Mouse (Mus musculus) layer of hippocampus, adult 18-20 months (tissue): ENCODE results near the gene Taf8. TPM values are rescaled to one million over a fixed set of nuclear protein-coding genes. Genes with fewer than 3 reads are reported as not detected.
"Not testable (repeated sequence)": the region's sequence is repeated elsewhere in the genome, so short reads cannot be mapped to it uniquely, and the experiment has no call there.

Experiments used
- DNase-seq, 2 experiments: peaks; one replicate each; pipeline ENCODE4 v3.0.0; 2022; ENCODE audit warnings: low spot score in 2 of 2
- total RNA-seq, 2 experiments: library from RNA; stranded (reverse); gene quantifications; 2 replicates each; pipeline ENCODE4 v1.2.3; 2021

The Taf8 gene
- total RNA-seq, 2 experiments from 2014 or later: 19.1 to 23.9 TPM

GRCm38 (mm10) chr17:47518205-47518604 is 16.1 kb upstream of the Taf8 start:
- no peak for DNase-seq

- DNase-seq: no peak
These were observed 14.1 kb upstream of the Taf8 start for GRCm38 (mm10) chr17:47516232-47516631.

DNA sequence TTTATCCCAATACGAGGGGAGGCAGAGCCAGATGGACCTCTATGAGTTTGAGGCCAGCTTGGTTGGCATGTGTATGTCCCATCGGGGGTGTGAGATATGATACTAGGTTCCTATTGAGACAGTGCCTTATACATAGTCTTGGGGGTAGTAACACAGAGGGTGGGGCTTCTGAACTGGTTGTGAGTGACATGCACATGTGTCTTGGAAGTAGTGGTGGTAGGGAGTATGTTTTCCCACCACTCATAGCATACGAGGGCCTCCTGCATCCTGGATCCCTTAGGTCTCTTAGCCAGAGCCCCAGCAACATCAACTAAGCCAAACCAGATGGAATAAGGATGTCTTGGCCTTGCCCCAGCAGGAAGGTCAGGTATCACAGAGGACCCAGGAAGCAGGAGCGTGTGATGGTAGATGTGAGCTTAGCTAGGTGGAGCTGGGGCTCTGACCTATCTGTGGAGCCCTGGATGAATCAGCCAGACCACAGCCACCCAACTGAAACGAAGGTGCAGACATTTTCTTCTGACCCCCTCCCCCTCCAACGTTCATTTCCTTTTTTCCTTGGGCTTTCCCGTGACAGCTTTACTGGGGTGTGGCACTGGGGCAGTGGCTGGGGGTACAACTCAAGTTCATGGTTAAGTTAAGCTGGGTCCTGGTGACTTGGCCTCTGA is 13.2 kb upstream of the Taf8 start:
- no peak for DNase-seq

DNA sequence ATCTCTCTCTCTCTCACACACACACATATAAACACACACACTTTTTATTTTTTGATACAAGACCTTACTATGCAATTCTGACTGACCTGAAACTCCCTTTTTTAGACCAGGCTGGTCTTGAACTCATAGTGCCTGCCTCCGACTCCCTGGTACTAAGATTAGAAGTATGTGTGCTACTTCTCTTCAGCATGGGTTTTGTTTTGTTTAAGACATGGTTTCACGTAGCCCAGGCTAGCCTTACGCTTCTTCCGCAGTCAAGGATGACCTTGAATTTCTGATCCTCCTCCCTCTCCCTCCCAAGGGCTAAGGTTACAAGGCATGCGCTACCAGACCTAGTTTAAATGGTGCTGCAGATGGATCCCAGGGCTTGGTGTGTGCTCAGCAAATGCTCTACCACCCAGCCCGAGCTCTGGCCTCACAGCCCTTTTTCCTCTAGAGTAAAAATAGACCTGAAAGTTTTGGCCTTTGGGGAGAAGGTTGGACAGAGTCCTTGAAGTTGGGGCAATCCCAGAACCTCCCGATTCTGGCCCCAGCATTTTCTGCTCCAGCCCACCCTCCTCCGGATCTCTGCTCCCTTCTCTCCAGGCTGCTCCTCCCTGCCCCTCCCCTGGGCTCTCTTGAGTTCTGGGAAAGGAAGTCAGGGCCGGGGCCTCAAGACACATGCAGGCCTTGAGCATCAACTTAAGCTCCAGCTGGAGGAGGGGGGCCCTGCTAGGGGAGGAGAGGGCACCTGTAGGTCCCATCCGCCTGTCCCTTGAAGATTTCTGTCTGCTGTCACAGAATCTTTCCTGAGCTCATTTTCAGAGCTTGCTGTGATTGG is 11.1 kb upstream of the Taf8 start:
- DNase-seq: no peak

GRCm38 (mm10) chr17:47511111-47512020 is 9.3 kb upstream of the Taf8 start:
- peak; percentile 93 to 98 for DNase-seq

DNA sequence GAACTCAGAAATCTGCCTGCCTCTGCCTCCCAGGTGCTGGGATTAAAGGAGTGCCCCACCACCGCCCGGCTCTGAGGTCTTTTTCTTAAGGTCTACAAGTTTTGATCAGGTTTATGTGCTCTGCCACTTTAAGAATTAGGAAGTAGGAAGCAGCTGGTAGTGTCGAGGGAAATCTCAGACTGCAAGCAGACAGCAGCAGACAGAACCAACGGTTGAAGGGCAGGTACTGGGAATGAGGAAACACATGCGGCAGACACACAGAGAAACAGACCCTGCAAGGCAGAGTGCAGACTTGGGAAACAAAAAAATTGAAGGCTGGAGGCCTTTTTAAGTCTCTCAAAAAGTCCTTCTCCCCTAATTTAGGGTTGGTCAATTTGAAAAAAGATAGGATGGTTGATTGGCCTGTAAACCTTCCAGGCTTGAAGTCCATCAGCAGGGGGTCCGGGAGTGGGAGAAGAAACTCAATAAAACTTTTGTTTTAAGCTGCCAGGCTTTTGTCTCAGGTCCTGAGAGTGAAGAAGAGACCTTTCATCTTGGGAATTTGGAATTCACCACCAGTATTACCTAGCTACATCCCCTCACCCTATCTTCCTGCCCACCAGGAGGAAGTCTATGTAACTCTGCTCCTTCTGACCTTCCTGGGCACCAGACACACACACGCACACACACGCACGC is 7.1 kb upstream of the Taf8 start:
- DNase-seq: no peak

DNA sequence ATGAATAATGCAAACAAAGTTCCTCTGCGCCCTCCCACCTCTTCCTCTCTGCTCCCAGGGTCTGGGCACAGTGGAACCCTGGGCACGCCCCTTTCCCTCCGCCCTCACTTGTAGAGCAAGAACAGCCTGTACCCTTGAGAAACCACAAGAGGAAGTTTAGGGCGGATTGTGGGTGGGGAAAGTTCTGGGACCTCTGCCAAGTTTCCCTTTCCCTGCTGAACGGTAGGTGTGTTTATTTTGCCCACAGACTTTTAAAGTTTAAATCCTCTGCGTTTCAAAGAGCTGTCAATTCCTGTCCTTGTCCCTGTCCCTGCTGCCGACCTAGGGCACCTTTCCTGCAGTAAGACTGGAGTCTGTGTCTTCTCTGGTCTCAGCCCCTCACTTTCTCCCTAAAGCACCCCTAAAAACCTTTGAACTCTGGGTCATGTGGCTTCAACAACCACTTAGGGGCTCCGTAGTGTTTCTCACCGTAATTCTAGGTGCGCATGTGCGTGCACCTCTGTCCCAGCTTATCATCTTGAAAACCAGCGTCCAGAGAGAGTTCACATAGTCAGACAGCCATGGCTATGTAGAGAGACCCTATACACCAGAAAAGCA is 6.0 kb upstream of the Taf8 start:
- peak; percentile 81 to 94 for DNase-seq

DNA sequence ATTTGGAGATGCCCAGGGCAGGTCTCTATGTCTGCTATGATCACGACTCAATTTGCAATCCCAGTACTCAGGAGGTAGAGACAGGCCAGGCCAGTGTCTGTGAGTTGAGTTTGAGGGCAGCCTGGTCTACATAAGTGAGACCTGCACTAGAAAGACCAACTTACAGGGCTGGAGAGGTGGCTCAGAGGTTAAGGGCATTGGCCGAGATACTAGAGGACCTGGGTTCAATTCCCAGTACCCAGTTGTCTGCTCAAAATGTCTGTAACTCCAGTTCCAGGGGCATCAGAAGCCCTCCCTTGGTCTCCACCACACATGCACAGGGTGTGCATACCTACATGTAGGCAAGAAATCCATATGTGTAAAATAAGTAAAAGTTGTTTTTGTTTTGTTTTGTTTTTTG is 5.4 kb upstream of the Taf8 start:
- no peak for DNase-seq

DNA sequence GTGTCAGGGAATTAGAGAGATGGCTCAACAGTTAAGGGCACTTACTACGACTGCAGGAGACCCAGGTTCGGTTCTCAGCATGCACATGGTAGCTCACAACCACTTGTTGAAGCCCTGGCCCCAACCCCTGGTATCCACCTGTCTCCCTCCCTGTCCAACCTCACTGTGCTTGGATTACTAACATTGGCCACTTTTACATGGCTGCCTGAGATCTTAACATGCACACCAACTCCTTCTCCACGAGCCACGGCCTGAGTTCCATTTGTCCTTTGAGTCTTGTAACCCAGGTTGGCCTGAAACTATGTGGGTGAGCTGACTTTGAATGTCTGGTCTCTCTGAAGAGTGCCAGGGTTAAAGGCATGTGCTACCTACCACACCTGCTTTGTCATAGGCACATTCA is 4.6 kb upstream of the Taf8 start:
- no peak for DNase-seq

DNA sequence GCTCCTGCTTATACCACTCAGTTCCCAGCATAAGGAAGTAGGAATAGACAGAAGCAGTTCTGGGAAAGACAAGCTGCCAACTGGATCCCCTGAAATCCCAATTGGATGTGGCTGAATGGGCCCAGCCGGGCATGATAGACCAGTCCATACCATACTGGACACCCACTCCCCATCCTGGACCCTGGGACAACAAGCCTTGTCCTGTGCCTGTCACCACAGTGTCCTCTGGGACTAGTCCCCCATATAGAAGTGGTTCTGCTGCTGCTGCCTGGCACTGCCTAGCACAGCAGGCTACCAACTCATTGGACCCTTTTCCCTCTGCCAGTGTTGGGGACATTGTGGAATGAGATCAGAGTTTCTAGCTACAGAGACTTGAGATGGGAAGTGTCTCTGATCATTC is 4.0 kb upstream of the Taf8 start:
- no peak for DNase-seq

GRCm38 (mm10) chr17:47505566-47505965 is 3.5 kb upstream of the Taf8 start:
- DNase-seq: no peak

DNA sequence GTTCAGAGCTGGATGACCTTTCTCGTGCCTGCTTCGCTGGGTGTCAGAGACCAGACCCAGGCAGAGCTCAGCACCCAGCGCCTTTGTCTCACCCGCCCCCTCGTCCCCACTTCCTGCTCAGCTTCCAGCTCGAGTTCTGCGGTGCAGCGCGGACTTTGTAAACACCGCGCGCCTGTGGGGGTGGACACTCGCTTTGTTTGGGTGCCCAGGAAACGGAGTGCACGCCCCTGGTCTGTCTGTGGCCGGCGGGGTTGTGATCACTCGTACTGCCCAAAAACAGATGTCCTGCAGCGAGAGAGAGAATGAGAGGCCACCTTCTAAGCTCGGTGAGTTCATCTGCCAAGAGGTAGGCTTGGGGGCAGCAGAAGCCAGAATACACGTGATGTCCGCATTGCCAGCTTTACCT is 2.9 kb upstream of the Taf8 start, which contains the start of gene Ccnd3:
Gene Ccnd3 (plus strand): TSS at position 111 of the 406 bp plus-strand sequence.
- peak in 1 of 2 experiments; percentile 72 for DNase-seq

DNA sequence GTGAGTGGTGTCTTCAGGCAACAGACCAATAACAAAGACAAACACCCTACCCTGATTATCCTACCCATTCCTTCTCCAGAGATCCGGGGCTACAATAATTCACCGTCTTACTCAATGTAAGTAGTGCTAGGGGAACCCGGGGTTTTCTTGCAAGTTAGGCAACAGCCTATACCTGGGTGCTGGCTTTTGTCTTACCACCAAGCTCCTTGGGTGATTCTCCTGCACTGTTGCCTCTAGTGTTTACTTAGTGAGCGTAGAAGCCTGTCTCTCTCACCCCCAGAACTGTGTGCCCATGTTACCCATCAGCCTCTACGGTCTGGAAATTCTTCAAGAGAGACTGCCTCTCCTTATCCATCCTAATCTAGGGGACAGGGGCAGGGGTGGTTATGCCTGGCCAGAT is 2.1 kb upstream of the Taf8 start:
- no peak for DNase-seq

DNA sequence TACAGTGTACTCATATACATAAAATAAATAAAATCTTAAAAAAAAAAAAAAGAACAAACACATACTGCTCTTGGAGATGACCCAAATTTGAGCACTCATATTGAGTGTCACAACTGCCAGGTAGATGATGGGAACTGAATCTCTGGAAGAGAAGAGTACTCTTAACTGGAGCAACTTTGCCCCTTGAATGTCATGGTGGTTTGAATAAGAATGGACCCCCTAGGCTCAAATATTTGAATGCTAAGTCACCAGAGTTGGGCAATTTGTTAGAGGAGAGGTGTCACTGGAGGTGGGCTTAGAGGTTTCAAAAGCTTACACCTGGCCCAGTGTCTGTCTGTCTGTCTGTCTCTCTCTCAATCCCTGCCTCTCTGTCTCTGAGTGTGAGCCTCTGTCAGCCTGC is 1.6 kb upstream of the Taf8 start:
- DNase-seq: no peak

GRCm38 (mm10) chr17:47502707-47503045 is 584 bp upstream of the Taf8 start:
- DNase-seq: not testable (repeated sequence)

- no peak for DNase-seq
These were observed 561 bp downstream of the Taf8 start for GRCm38 (mm10) chr17:47501531-47501930.

DNA sequence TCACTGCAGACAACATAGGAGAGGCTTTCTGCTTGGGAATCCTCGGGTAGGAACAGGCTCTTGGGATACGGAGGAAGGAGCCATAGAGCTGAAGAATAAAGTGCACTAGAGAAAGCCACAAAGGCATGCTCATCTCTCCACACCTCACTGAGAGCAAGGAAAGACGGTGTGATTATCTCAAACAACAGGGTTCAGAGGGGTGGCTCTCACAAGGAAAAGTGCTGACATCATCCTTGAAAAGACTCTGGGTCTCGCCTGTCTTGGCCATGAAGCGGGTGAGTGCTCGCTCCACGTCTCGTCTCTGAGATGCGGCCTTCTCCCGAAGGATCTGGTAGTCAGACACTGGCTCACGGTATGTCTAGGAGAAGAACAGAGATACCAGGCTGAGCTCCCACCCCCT is 8.0 kb downstream of the Taf8 start:
- no peak for DNase-seq

DNA sequence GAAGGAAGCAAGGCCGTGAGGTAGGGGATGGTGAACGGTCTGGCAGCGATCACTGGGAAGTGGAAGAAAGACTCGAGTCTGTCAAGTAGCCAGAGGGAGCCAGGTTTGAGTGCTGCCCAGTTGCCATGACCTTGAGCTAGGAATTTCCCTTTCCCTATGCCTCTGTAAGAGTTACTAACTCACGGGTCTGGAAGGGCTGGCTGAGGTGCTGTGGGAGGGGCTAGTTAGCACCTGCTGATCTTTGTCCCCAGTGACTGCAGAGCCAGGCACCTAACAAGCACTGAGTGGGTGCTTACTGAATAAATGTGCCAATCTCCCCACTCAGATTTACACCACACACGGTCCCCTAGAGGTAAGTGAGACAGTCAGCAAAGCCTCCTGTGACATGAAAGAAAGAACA is 8.4 kb downstream of the Taf8 start:
- no peak for DNase-seq

DNA sequence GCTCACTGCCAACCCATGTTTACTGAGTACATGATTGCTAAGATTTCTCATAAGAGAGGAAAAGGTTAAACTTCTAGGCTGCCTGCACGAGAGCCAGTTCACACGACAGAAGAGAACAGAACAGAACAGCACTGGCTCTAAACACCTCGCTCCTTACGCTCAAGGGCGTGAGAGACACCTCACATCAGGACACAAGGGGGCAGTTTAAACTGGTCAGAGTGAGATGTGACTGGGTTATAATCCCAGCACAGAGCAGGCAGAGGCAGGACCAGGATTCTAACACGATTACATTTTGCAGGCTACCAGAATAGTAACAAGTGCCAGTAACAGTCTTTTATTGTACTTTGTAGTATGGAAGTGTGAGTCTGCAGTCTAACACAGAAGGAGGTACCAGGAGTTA is 9.4 kb downstream of the Taf8 start:
- DNase-seq: no peak

GRCm38 (mm10) chr17:47490791-47491190 is 11.3 kb downstream of the Taf8 start:
- DNase-seq: no peak

DNA sequence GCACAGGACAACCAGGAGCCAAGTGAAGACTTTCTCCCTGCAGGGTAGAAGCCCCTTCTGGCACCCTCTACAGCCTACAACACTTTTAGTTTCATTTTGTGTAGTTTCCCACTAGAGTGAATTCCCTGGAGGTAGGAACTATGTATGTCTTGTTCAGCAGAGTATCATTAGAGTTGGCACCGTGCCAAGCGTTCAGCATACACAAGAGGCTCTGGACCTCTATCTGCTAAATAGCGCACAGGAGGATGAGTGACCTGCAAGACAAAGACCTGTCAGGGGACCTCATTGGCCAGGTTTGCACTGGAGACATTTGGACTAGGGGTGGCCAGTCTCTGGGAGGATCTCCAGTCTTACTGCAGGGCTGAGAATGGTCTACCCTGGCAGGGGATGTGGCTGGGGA is 16.3 kb downstream of the Taf8 start:
- no peak for DNase-seq
